Mouse (Mus musculus) kidney, adult 2 months (tissue): ENCODE data around the gene Mpzl3.

ENCODE experiments used
- CTCF ChIP-seq: fragments of 200-500 bp; conservative IDR thresholded peaks from 2 replicates; pipeline ENCODE4 v1.5.1; 2011; ENCODE audit warnings: low read depth, mild to moderate bottlenecking, control low read depth, low read length, moderate library complexity, mixed read lengths; ENCODE audit not compliant: insufficient read depth, insufficient read length
- POLR2A ChIP-seq: fragments of 200-500 bp; IDR thresholded peaks from one replicate; pipeline ENCODE4 v1.6.1; 2011; ENCODE audit warnings: low read depth, low read length, control low read depth

DNA sequence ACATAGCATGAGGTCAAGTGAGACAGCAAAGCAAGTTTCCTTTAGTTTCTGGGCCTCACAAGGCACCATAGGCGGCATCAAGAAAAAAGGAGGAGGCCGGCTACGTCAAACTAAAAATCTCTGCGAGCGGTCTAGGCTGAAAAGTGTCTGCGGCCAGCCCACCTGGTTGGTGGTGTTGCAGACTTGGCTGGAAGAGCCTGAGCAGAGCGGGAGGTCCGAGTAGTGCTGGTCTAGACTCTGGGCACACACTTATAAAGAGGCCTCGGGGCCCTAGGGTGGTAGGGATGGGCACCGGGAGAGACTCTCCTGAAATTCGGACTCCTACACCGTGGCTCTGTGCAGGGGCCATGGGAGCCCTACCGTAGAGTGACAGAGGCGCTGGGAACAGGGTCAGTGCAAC is 60.7 kb downstream of the Mpzl3 start:
- no peak for TF ChIP-seq CTCF
- TF ChIP-seq POLR2A: no peak
